Mouse (Mus musculus) cerebellum, postnatal 36 days (tissue): ENCODE data around the gene Lactb.
A peak's percentile ranks its signal among the peaks of the same experiment; 100 is the strongest.

Experiments used
- DNase-seq, 2 experiments: peaks; one replicate each; pipeline ENCODE4 v3.0.0; 2021 to 2022; ENCODE audit warnings: mixed read lengths in 2 of 2

Lactb gene

GRCm38 (mm10) chr9:66975239-66975645, at the start of gene Lactb:
Gene Lactb (minus strand): TSS chr9:66975484.
- DNase-seq = peak; percentile 94 to 97

GRCm38 (mm10) chr9:67023371-67023770, 48.1 kb upstream of the Lactb start:
- no peak for DNase-seq

GRCm38 (mm10) chr9:67020063-67020462, 44.8 kb upstream of the Lactb start:
- DNase-seq = no peak

GRCm38 (mm10) chr9:67013501-67013900, 38.2 kb upstream of the Lactb start:
- DNase-seq = no peak

GRCm38 (mm10) chr9:67012470-67012869, 37.2 kb upstream of the Lactb start:
- DNase-seq = no peak

GRCm38 (mm10) chr9:67011483-67011882, 36.2 kb upstream of the Lactb start:
- no peak for DNase-seq

- DNase-seq = no peak
These were observed 33.5 kb upstream of the Lactb start for GRCm38 (mm10) chr9:67008781-67009180.

- DNase-seq = no peak
These were observed 31.1 kb upstream of the Lactb start for GRCm38 (mm10) chr9:67006376-67006775.

- DNase-seq = peak; percentile 57 to 64
These were observed 30.0 kb upstream of the Lactb start for GRCm38 (mm10) chr9:67005161-67005742.

GRCm38 (mm10) chr9:67003656-67004055, 28.4 kb upstream of the Lactb start:
- no peak for DNase-seq

GRCm38 (mm10) chr9:67003156-67003555, 27.9 kb upstream of the Lactb start:
- no peak for DNase-seq

GRCm38 (mm10) chr9:67001506-67001905, 26.2 kb upstream of the Lactb start:
- no peak for DNase-seq

GRCm38 (mm10) chr9:67001050-67001449, 25.8 kb upstream of the Lactb start:
- peak; percentile 81 to 85 for DNase-seq

GRCm38 (mm10) chr9:66999698-67000097, 24.4 kb upstream of the Lactb start:
- DNase-seq = no peak

- DNase-seq = no peak
These were observed 16.6 kb upstream of the Lactb start for GRCm38 (mm10) chr9:66991750-66992410.

- no peak for DNase-seq
These were observed 15.9 kb upstream of the Lactb start for GRCm38 (mm10) chr9:66991021-66991749.

- DNase-seq = no peak
These were observed 14.8 kb upstream of the Lactb start for GRCm38 (mm10) chr9:66990046-66990445.

- DNase-seq = no peak
These were observed 14.3 kb upstream of the Lactb start for GRCm38 (mm10) chr9:66989581-66989980.

- no peak for DNase-seq
These were observed 13.7 kb upstream of the Lactb start for GRCm38 (mm10) chr9:66988888-66989414.

- DNase-seq = no peak
These were observed 13.1 kb upstream of the Lactb start for GRCm38 (mm10) chr9:66988198-66988887.

GRCm38 (mm10) chr9:66985377-66985776, 10.1 kb upstream of the Lactb start:
- DNase-seq = no peak

GRCm38 (mm10) chr9:66982085-66982484, 6.8 kb upstream of the Lactb start:
- DNase-seq = no peak

GRCm38 (mm10) chr9:66980458-66980857, 5.2 kb upstream of the Lactb start:
- peak; percentile 49 to 52 for DNase-seq
